Mouse (Mus musculus): ENCODE data around the gene Cpeb2. TPM values are rescaled to one million over a fixed set of nuclear protein-coding genes. Genes with fewer than 3 reads are reported as not detected.

Cpeb2 gene
- polyA plus RNA-seq (2015; fragmentation: Nextera tagmentation; extraction: Ambion mirVana): 14.2 and 15.3 TPM in 2 replicates

GRCm38 (mm10) chr5:43232480-43233315 is at the start of gene Cpeb2:
Cpeb2 (plus strand) TSS chr5:43233170.
- peak; percentile 91 for ATAC-seq (replicated peaks)
- no peaks in the 10 kb centered on the region for H3K36me3 ChIP-seq (replicated peaks)
- under 1% methylated on average over 89 of the region's 89 CpGs for WGBS
- peak within 1 kb of the TSS; percentile 100 for H3K9ac ChIP-seq
- H3K27me3 ChIP-seq (replicated peaks): no peaks in the 10 kb centered on the region
- peak within 1 kb of the TSS; percentile 72 for H3K4me3 ChIP-seq
- H3K4me2 ChIP-seq: peak within 1 kb of the TSS; percentile 62
- no peaks in the 10 kb centered on the region for H3K9me3 ChIP-seq
- H3K4me1 ChIP-seq: peaks cover 9% of the 10 kb centered on the region; the same call in 1 of the 2 replicates
- peak within 1 kb of the TSS; percentile 100 for H3K27ac ChIP-seq

- H3K36me3 ChIP-seq (replicated peaks): no peaks in the 10 kb centered on the region
- no peak for ATAC-seq (replicated peaks)
- H3K27ac ChIP-seq: no peak overlapping the region
- H3K4me1 ChIP-seq: no peaks in the 10 kb centered on the region
- H3K9me3 ChIP-seq: no peaks in the 10 kb centered on the region
- H3K9ac ChIP-seq: no peak overlapping the region
- H3K4me2 ChIP-seq: no peak overlapping the region
- H3K27me3 ChIP-seq (replicated peaks): no peaks in the 10 kb centered on the region
- H3K4me3 ChIP-seq: no peak overlapping the region
Observed at GRCm38 (mm10) chr5:43183556-43183955, 49.4 kb upstream of the Cpeb2 start.

- no peaks in the 10 kb centered on the region for H3K36me3 ChIP-seq (replicated peaks)
Observed at GRCm38 (mm10) chr5:43184834-43185233, 48.1 kb upstream of the Cpeb2 start.

GRCm38 (mm10) chr5:43185478-43185877 is 47.5 kb upstream of the Cpeb2 start:
- Histone ChIP-seq H3K9ac (no peak overlapping the region), H3K27me3 (replicated peaks) (no peaks in the 10 kb centered on the region), H3K9me3 (no peaks in the 10 kb centered on the region), H3K36me3 (replicated peaks) (no peaks in the 10 kb centered on the region), H3K4me1 (no peaks in the 10 kb centered on the region), H3K4me2 (no peak overlapping the region), H3K4me3 (no peak overlapping the region), H3K27ac (no peak overlapping the region)
- ATAC-seq (replicated peaks): no peak
- WGBS: 88% methylated on average over 3 of the region's 3 CpGs

More at GRCm38 (mm10) chr5:43184834-43185233, 48.1 kb upstream of the Cpeb2 start:
- no peaks in the 10 kb centered on the region for H3K27me3 ChIP-seq (replicated peaks)
- no peak for ATAC-seq (replicated peaks)
- H3K9ac ChIP-seq: no peak overlapping the region
- no peak overlapping the region for H3K27ac ChIP-seq
- no peaks in the 10 kb centered on the region for H3K4me1 ChIP-seq
- WGBS: 71% methylated on average over 3 of the region's 3 CpGs
- no peak overlapping the region for H3K4me2 ChIP-seq
- H3K9me3 ChIP-seq: no peaks in the 10 kb centered on the region
- H3K4me3 ChIP-seq: no peak overlapping the region

- H3K9me3 ChIP-seq: no peaks in the 10 kb centered on the region
- no peak overlapping the region for H3K4me3 ChIP-seq
- H3K9ac ChIP-seq: no peak overlapping the region
- no peak for ATAC-seq (replicated peaks)
- H3K27me3 ChIP-seq (replicated peaks): no peaks in the 10 kb centered on the region
- WGBS: 77% methylated on average over 4 of the region's 4 CpGs
- H3K27ac ChIP-seq: no peak overlapping the region
- no peak overlapping the region for H3K4me2 ChIP-seq
- H3K4me1 ChIP-seq: no peaks in the 10 kb centered on the region
- H3K36me3 ChIP-seq (replicated peaks): no peaks in the 10 kb centered on the region
Observed at GRCm38 (mm10) chr5:43200686-43201085, 32.3 kb upstream of the Cpeb2 start.

- ATAC-seq (replicated peaks): no peak
- Histone ChIP-seq H3K4me1 (no peaks in the 10 kb centered on the region), H3K4me3 (no peak overlapping the region), H3K9ac (no peak overlapping the region), H3K27me3 (replicated peaks) (no peaks in the 10 kb centered on the region), H3K4me2 (no peak overlapping the region), H3K36me3 (replicated peaks) (no peaks in the 10 kb centered on the region), H3K9me3 (no peaks in the 10 kb centered on the region), H3K27ac (no peak overlapping the region)
- 89% methylated on average over 6 of the region's 6 CpGs for WGBS
Observed at GRCm38 (mm10) chr5:43206495-43207053, 26.4 kb upstream of the Cpeb2 start.

- no peaks in the 10 kb centered on the region for H3K36me3 ChIP-seq (replicated peaks)
- H3K27ac ChIP-seq: no peak overlapping the region
- no peaks in the 10 kb centered on the region for H3K27me3 ChIP-seq (replicated peaks)
- no peak overlapping the region for H3K9ac ChIP-seq
- H3K9me3 ChIP-seq: no peaks in the 10 kb centered on the region
- H3K4me1 ChIP-seq: no peaks in the 10 kb centered on the region
- no peak overlapping the region for H3K4me2 ChIP-seq
- WGBS: 49% methylated on average over 4 of the region's 4 CpGs
- no peak overlapping the region for H3K4me3 ChIP-seq
- no peak for ATAC-seq (replicated peaks)
Observed at GRCm38 (mm10) chr5:43217468-43217867, 15.5 kb upstream of the Cpeb2 start.

GRCm38 (mm10) chr5:43217987-43218846 is 14.8 kb upstream of the Cpeb2 start:
- no peaks in the 10 kb centered on the region for H3K4me1 ChIP-seq
- no peaks in the 10 kb centered on the region for H3K9me3 ChIP-seq
- no peaks in the 10 kb centered on the region for H3K27me3 ChIP-seq (replicated peaks)
- no peak overlapping the region for H3K27ac ChIP-seq
- H3K4me2 ChIP-seq: no peak overlapping the region
- no peak overlapping the region for H3K4me3 ChIP-seq
- no peaks in the 10 kb centered on the region for H3K36me3 ChIP-seq (replicated peaks)
- 72% methylated on average over 10 of the region's 10 CpGs for WGBS
- H3K9ac ChIP-seq: no peak overlapping the region
- ATAC-seq (replicated peaks): no peak

GRCm38 (mm10) chr5:43218847-43219132 is 14.2 kb upstream of the Cpeb2 start:
- 26% methylated on average over 1 of the region's 1 CpGs for WGBS
- no peak overlapping the region for H3K27ac ChIP-seq
- no peaks in the 10 kb centered on the region for H3K36me3 ChIP-seq (replicated peaks)
- ATAC-seq (replicated peaks): 0 out of 2 replicates have a peak, but pooled peaks have one; percentile 56
- no peak overlapping the region for H3K4me3 ChIP-seq
- no peak overlapping the region for H3K9ac ChIP-seq
- no peak overlapping the region for H3K4me2 ChIP-seq
- no peaks in the 10 kb centered on the region for H3K9me3 ChIP-seq
- H3K4me1 ChIP-seq: no peaks in the 10 kb centered on the region
- no peaks in the 10 kb centered on the region for H3K27me3 ChIP-seq (replicated peaks)

- no peak for ATAC-seq (replicated peaks)
- no peak overlapping the region for H3K4me2 ChIP-seq
- WGBS: 79% methylated on average over 4 of the region's 4 CpGs
- H3K27ac ChIP-seq: no peak overlapping the region
- no peaks in the 10 kb centered on the region for H3K36me3 ChIP-seq (replicated peaks)
- no peak overlapping the region for H3K9ac ChIP-seq
- H3K27me3 ChIP-seq (replicated peaks): no peaks in the 10 kb centered on the region
- no peaks in the 10 kb centered on the region for H3K9me3 ChIP-seq
- no peak overlapping the region for H3K4me3 ChIP-seq
- H3K4me1 ChIP-seq: no peaks in the 10 kb centered on the region
Observed at GRCm38 (mm10) chr5:43223359-43223758, 9.6 kb upstream of the Cpeb2 start.

- Histone ChIP-seq H3K4me1 (no peaks in the 10 kb centered on the region), H3K4me2 (no peak overlapping the region), H3K9me3 (no peaks in the 10 kb centered on the region), H3K9ac (no peak overlapping the region), H3K27ac (no peak overlapping the region), H3K4me3 (no peak overlapping the region), H3K27me3 (replicated peaks) (no peaks in the 10 kb centered on the region), H3K36me3 (replicated peaks) (no peaks in the 10 kb centered on the region)
- ATAC-seq (replicated peaks): no peak
- WGBS: 77% methylated on average over 3 of the region's 3 CpGs
Observed at GRCm38 (mm10) chr5:43224245-43224644, 8.7 kb upstream of the Cpeb2 start.

GRCm38 (mm10) chr5:43226160-43226559 is 6.8 kb upstream of the Cpeb2 start:
- ATAC-seq (replicated peaks): no peak
- no peak overlapping the region for H3K9ac ChIP-seq
- no peak overlapping the region for H3K4me2 ChIP-seq
- H3K4me3 ChIP-seq: no peak overlapping the region
- no peaks in the 10 kb centered on the region for H3K9me3 ChIP-seq
- H3K36me3 ChIP-seq (replicated peaks): no peaks in the 10 kb centered on the region
- H3K27ac ChIP-seq: no peak overlapping the region
- no peaks in the 10 kb centered on the region for H3K4me1 ChIP-seq
- H3K27me3 ChIP-seq (replicated peaks): no peaks in the 10 kb centered on the region

All from midbrain, embryonic 15.5 days (tissue).